8 mouse cellular contexts compared by ENCODE assay signal in genomic region chr11:89302056-89302815, GRCm38 (mm10). TPM values are rescaled to one million over a fixed set of nuclear protein-coding genes. Genes with fewer than 3 reads are reported as not detected.
A peak's percentile ranks its signal among the peaks of the same experiment; 100 is the strongest.
DNase-seq lines count a peak whose midpoint lies in the region; ATAC-seq and TF ChIP-seq lines count a peak whose summit lies in the region.

Gene Nog, minus strand, starts transcription at chr11:89302332.

- ATAC-seq in heart, embryonic 11.5 days (replicated peaks; ENCODE audit: insufficient number of reproducible peaks, low FRiP score, low TSS enrichment) = no peak
- ATAC-seq in kidney, postnatal 0 days (replicated peaks; ENCODE audit: low FRiP score, low read depth) = peak; percentile 37
- peak; percentile 11; the same call in 1 of the 2 replicates for ATAC-seq in limb, embryonic 15.5 days (ENCODE audit: insufficient number of reproducible peaks, low FRiP score, low TSS enrichment, low read depth)
- ATAC-seq in neural tube, embryonic 15.5 days (ENCODE audit: low FRiP score) = peak; percentile 58

- no peaks in the 10 kb centered on the region for H3K36me3 ChIP-seq in heart, adult 2 months (ENCODE audit: control insufficient read depth, insufficient read depth, low read length)
- 0 out of 2 replicates have a peak, but pooled peaks cover 2% of the 10 kb centered on the region for H3K36me3 ChIP-seq in heart, embryonic 11.5 days (ENCODE audit: control insufficient read depth, insufficient read depth, low read length)
- no peaks in the 10 kb centered on the region for H3K36me3 ChIP-seq in kidney, postnatal 0 days (ENCODE audit: insufficient read depth, low read length)
- H3K36me3 ChIP-seq in limb, embryonic 15.5 days = no peaks in the 10 kb centered on the region
- no peaks in the 10 kb centered on the region for H3K36me3 ChIP-seq in neural tube, embryonic 15.5 days

- WGBS in heart, adult 2 months = under 1% methylated on average over 96 of the region's 97 CpGs
- WGBS in heart, embryonic 11.5 days (ENCODE audit: insufficient replicate concordance) = under 1% methylated on average over 77 of the region's 97 CpGs
- under 1% methylated on average over 79 of the region's 97 CpGs for WGBS in kidney, postnatal 0 days
- WGBS in limb, embryonic 15.5 days = under 1% methylated on average over 88 of the region's 97 CpGs
- under 1% methylated on average over 72 of the region's 97 CpGs for WGBS in neural tube, embryonic 15.5 days

- no peaks in the 10 kb centered on the region for H3K4me1 ChIP-seq in heart, adult 2 months (ENCODE audit: control insufficient read depth, insufficient read depth, low read length)
- peaks cover 10% of the 10 kb centered on the region for H3K4me1 ChIP-seq in heart, embryonic 11.5 days (ENCODE audit: control insufficient read depth, insufficient read depth, low read length)
- H3K4me1 ChIP-seq in kidney, postnatal 0 days (replicated peaks; ENCODE audit: insufficient read depth, low read length) = peaks cover 10% of the 10 kb centered on the region; the same call in 1 of the 2 replicates
- H3K4me1 ChIP-seq in limb, embryonic 15.5 days = peaks cover 39% of the 10 kb centered on the region
- H3K4me1 ChIP-seq in neural tube, embryonic 15.5 days = peaks cover 38% of the 10 kb centered on the region

- TF ChIP-seq EP300 in heart, adult 2 months (IDR thresholded peaks at IDR 0.05; ENCODE audit: insufficient read depth, low read depth, low read length) = no peak

- intact Hi-C loops in heart, adult 2 months (cut with DNase I) = loop anchor here (5.0 to 10.0 kb wide), 2 partner anchors 220 to 317 kb away; no protein-coding TSS in a partner anchor
- intact Hi-C loops in heart, postnatal 25 days (cut with DNase I) = loop anchor here (2.0 to 5.0 kb wide), 3 partner anchors 201 to 310 kb away; no protein-coding TSS in a partner anchor

- peak within 1 kb of the TSS; percentile 56 for H3K4me3 ChIP-seq in heart, adult 2 months
- H3K4me3 ChIP-seq in heart, embryonic 11.5 days (ENCODE audit: low read depth, low read length) = peak within 1 kb of the TSS; percentile 73
- peak within 1 kb of the TSS; percentile 62 for H3K4me3 ChIP-seq in kidney, postnatal 0 days (replicated peaks; ENCODE audit: low read depth, low read length)
- H3K4me3 ChIP-seq in limb, embryonic 15.5 days = peak within 1 kb of the TSS; percentile 76
- H3K4me3 ChIP-seq in neural tube, embryonic 15.5 days (replicated peaks) = peak within 1 kb of the TSS; percentile 74

- peak within 1 kb of the TSS; percentile 33 for H3K9ac ChIP-seq in heart, adult 2 months (ENCODE audit: low read depth, low read length)
- peak within 1 kb of the TSS; percentile 75 for H3K9ac ChIP-seq in heart, embryonic 11.5 days (ENCODE audit: low read depth, low read length)
- H3K9ac ChIP-seq in kidney, postnatal 0 days (ENCODE audit: low read depth, low read length) = peak within 1 kb of the TSS; percentile 61
- peak within 1 kb of the TSS; percentile 61 for H3K9ac ChIP-seq in limb, embryonic 15.5 days
- peak within 1 kb of the TSS; percentile 70 for H3K9ac ChIP-seq in neural tube, embryonic 15.5 days (replicated peaks)

- no peak within 1 kb of the TSS for H3K27ac ChIP-seq in heart, adult 2 months
- peak within 1 kb of the TSS; percentile 84 for H3K27ac ChIP-seq in heart, embryonic 11.5 days (ENCODE audit: low read depth, low read length)
- peak within 1 kb of the TSS; percentile 51; the same call in 1 of the 2 replicates for H3K27ac ChIP-seq in kidney, postnatal 0 days
- H3K27ac ChIP-seq in limb, embryonic 15.5 days = peak within 1 kb of the TSS; percentile 89
- H3K27ac ChIP-seq in neural tube, embryonic 15.5 days (replicated peaks) = peak within 1 kb of the TSS; percentile 90

- TF ChIP-seq POLR2A in heart, adult 2 months (IDR thresholded peaks at IDR 0.05; ENCODE audit: insufficient read depth, low read depth, low read length) = no peak

- TF ChIP-seq CTCF in heart, adult 2 months (IDR thresholded peaks at IDR 0.05) = no peak
- TF ChIP-seq CTCF in kidney, postnatal 0 days (IDR thresholded peaks at IDR 0.05; ENCODE audit: low read depth) = no peak; the same call in 1 of the 2 replicates

- H3K4me2 ChIP-seq in heart, embryonic 11.5 days = peak within 1 kb of the TSS; percentile 90
- peak within 1 kb of the TSS; percentile 92 for H3K4me2 ChIP-seq in kidney, postnatal 0 days (ENCODE audit: low read length)
- H3K4me2 ChIP-seq in limb, embryonic 15.5 days = peak within 1 kb of the TSS; percentile 94
- peak within 1 kb of the TSS; percentile 95 for H3K4me2 ChIP-seq in neural tube, embryonic 15.5 days

- peak; percentile 40 to 63 for DNase-seq in heart, adult 2 months
- DNase-seq in heart, postnatal 25 days (ENCODE audit: low spot score) = no peak
- DNase-seq in embryo, embryonic 11 days = peak; percentile 83
- DNase-seq in kidney, postnatal 0 days (ENCODE audit: low spot score) = peak; percentile 74
- peak; percentile 15 to 21 for DNase-seq in urinary bladder, postnatal 36 days (ENCODE audit: low spot score in 2 of 2)

- H3K27me3 ChIP-seq in heart, adult 2 months (ENCODE audit: control insufficient read depth, insufficient read depth, low read length) = peaks cover 19% of the 10 kb centered on the region
- peaks cover 20% of the 10 kb centered on the region for H3K27me3 ChIP-seq in heart, embryonic 11.5 days (ENCODE audit: control insufficient read depth, insufficient read depth, low read length)
- H3K27me3 ChIP-seq in kidney, postnatal 0 days (ENCODE audit: insufficient read depth, low read length) = peaks cover 8% of the 10 kb centered on the region; the same call in 1 of the 2 replicates
- peaks cover 23% of the 10 kb centered on the region; the same call in 1 of the 2 replicates for H3K27me3 ChIP-seq in limb, embryonic 15.5 days
- H3K27me3 ChIP-seq in neural tube, embryonic 15.5 days (replicated peaks) = 0 out of 2 replicates have a peak, but pooled peaks cover 6% of the 10 kb centered on the region

- H3K9me3 ChIP-seq in heart, embryonic 11.5 days (replicated peaks; ENCODE audit: control insufficient read depth, low read length) = peaks cover 3% of the 10 kb centered on the region; the same call in 1 of the 2 replicates
- H3K9me3 ChIP-seq in kidney, postnatal 0 days (replicated peaks; ENCODE audit: low read length) = no peaks in the 10 kb centered on the region
- H3K9me3 ChIP-seq in limb, embryonic 15.5 days = no peaks in the 10 kb centered on the region
- H3K9me3 ChIP-seq in neural tube, embryonic 15.5 days (replicated peaks) = no peaks in the 10 kb centered on the region

- no peaks in the 10 kb centered on the region for H3K79me2 ChIP-seq in heart, adult 2 months (replicated peaks; ENCODE audit: control insufficient read depth, insufficient read depth, low read length)

RNA-seq across cellular contexts. Expression of gene Nog, which starts in this region (rescaled TPM):
- total RNA-seq in heart, adult 2 months (2021) = under 1 TPM; 0.18 to 0.20 TPM
- 0.18 and 0.39 TPM in 2 replicates for polyA plus RNA-seq in heart, adult 2 months (2012; rRNA removed)
- under 1 TPM; 0.25 to 0.44 TPM for total RNA-seq in heart, postnatal 25 days (2021)
- 1.4 and 1.9 TPM in 2 replicates for polyA plus RNA-seq in heart, embryonic 11.5 days (2014; fragmentation: Nextera tagmentation; extraction: Ambion mirVana)
- polyA plus RNA-seq in kidney, postnatal 0 days (2015; fragmentation: Nextera tagmentation; extraction: Ambion mirVana) = 1.4 and 2.3 TPM in 2 replicates
- polyA plus RNA-seq in limb, embryonic 15.5 days (2015; fragmentation: Nextera tagmentation; extraction: Ambion mirVana) = 4.1 and 4.3 TPM in 2 replicates
- 4.8 and 5.1 TPM in 2 replicates for polyA plus RNA-seq in neural tube, embryonic 15.5 days (2015; fragmentation: Nextera tagmentation; extraction: Ambion mirVana)

Comparison
In these comparisons a context has a peak if more than half of its experiments do, and no peak if none do; other contexts are left out.
1. Peak in DNase-seq, H3K4me3 ChIP-seq and H3K9ac ChIP-seq in heart, adult 2 months; RNA of the gene not detected or under 1 TPM.